Mouse (Mus musculus): ENCODE results near the gene Dppa3.
A peak's percentile ranks its signal among the peaks of the same experiment; 100 is the strongest.
"Not testable (repeated sequence)": the region's sequence is repeated elsewhere in the genome, so short reads cannot be mapped to it uniquely, and the experiment has no call there.

The Dppa3 gene

DNA sequence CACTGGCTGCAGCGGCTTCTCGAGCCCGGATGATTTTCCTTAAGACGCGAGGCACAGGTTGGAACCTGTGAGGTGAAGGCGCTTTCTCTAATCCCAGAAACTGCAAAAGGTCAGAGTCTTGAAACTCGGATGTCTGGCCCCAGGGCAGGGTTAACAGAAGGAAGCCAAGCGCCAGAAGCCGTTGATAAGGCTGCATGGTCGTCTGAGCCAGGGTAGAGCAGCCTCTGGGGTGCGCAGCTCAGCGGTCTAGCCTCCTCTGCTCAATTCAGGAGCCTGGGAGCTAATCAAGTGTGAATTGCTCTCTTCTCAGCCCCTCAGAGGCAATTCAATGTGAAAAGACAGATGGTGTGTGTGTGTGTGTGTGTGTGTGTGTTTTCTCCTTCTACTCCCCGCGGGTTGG, 16.4 kb upstream of the Dppa3 start, which contains the start of gene Gdf3:
Gdf3 (minus strand) TSS at position 317 of the 400 bp plus-strand sequence.
- no peak for DNase-seq (ENCODE audit: low read depth)

DNA sequence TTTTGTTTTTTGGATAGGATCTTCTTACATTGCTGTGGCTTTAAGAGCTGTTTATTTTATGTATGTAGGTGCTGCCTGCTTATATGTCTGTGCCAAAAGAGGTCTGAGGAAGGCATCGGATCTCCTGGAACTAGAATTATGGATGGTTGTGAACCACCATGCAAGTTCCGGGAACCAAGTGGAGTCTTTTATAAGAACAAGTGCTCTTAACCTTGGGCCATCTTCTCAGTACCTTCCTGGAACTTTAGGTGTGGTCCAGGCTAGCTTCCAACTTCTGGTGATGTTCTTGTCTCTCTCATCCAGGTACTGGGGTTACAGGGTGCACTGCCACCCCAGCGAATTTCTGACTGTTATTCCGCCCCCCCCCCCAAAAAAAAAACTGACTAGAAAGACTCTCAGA, 13.8 kb upstream of the Dppa3 start:
- no peak for DNase-seq (ENCODE audit: low read depth)

DNA sequence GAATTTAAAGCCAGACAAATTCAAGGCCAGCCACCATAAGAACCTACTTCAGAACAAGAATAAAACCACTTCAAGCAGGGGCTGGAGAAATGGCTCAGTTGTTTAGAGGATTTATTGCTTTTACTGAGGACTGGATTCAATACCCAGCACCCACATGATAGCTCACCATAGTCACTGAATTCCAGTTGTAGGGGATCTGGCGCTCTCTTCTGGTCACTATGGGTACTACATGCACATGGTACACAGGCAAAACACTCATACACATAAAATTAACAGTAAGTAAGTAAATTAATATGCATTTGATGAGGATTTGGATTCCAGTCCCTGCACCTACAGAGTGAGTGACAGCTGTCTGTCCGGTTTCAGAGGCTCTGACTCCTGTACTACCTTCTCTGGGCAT, 12.2 kb upstream of the Dppa3 start:
- peak; percentile 53 for DNase-seq (ENCODE audit: low read depth)

DNA sequence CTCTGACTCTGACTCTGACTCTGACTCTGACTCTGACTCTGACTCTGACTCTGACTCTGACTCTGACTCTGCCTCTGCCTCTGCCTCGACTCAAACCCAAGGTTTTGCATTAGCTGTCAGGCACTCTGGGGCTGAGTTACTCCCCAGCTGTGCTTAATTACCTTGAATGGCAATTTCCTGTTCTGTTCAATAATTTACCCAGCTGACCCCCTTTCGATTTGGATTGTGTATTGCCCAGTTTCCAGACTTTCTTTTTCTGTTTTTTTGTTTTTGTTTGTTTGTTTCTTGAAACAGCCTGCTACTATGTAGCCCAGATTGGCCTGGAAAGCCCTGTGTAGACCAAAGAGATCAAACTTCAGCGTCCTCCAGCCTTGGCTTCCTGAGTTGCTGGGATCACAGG, 10.2 kb upstream of the Dppa3 start:
- DNase-seq (ENCODE audit: low read depth) = no peak

DNA sequence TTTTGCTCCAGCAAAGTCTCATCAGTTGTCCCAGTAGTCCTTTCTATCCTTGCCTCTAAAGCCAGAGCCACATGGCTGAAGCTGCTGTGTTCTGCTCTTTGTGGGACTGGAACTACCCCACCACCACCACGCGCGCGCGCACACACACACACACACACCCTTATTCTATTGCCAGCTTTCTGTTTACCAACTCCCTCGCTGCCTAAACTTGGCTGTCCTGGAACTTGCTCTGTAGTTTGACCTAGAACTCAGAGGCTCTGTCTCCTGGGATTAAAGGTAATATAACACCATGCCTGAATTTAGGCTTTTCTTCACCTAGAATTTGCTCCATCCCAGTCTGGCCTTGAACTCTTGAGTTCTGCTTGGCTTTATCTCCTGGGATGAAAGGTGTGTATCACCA, 5.1 kb upstream of the Dppa3 start:
- DNase-seq (ENCODE audit: low read depth) = no peak

- no peak for DNase-seq (ENCODE audit: low read depth)
These were observed 1.7 kb upstream of the Dppa3 start for GRCm38 (mm10) chr6:122624480-122624879.

DNA sequence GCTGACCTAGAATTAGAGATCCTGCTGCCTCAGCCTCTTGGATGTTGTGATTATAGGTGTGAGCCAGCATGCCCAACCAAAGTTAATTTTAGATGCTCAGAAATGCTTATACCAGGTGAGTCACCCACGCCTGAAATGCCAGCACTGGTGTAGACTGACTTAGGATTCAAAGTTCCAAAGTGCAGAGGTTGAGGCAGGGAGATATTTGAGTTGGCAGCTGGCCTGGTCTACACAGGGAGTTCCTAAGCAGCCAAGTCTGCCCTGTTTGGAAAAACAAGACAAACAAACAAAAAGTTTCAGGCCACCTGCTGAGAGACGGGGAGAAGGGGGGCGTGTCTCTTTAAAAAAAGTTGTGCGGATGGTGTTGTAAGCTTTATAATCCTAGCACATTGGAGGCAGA, 1.1 kb upstream of the Dppa3 start:
- no peak for DNase-seq (ENCODE audit: low read depth)

GRCm38 (mm10) chr6:122627469-122628108, 1.4 kb downstream of the Dppa3 start:
- no peak for DNase-seq (ENCODE audit: low read depth)

- peak; percentile 18 for DNase-seq (ENCODE audit: low read depth)
These were observed 7.2 kb downstream of the Dppa3 start for GRCm38 (mm10) chr6:122633411-122633810.

GRCm38 (mm10) chr6:122635315-122635714, 9.1 kb downstream of the Dppa3 start:
- no peak for DNase-seq (ENCODE audit: low read depth)

DNA sequence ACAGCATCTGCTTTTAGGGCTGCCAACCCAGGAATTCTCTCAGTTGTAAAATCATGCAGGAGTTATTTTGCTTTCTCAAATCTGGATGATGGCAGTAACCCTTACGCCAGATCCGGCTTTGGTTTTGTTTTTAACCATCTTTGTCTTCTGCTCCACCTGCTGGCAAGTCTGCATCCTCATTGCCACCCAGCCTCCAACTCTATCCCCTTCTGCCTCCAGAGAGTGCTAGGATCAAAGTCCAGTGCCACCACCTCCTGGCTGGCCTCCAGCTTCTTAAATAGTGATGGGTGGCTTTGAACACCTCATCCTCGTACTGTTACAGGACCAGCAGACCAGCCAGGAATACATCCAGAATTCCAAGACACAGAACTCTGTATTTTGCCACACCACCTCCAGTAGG, 10.5 kb downstream of the Dppa3 start:
- DNase-seq (ENCODE audit: low read depth) = no peak

GRCm38 (mm10) chr6:122637566-122637965, 11.4 kb downstream of the Dppa3 start:
- not testable (repeated sequence) for DNase-seq (ENCODE audit: low read depth)

DNA sequence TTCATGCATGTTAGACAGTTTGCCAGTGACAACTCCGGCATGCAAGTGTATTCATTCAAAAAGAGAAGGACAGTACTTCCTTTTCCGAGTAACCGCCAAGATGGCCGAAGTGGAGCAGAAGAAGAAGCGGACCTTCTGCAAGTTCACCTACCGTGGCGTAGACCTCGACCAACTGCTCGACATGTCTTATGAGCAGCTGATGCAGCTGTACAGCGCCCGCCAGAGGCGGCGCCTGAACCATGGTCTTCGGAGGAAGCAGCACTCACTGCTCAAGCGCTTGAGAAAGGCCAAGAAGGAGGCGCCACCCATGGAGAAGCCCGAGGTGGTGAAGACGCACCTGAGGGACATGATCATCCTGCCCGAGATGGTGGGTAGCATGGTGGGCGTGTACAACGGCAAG, 18.0 kb downstream of the Dppa3 start:
- DNase-seq (ENCODE audit: low read depth) = not testable (repeated sequence)

DNA sequence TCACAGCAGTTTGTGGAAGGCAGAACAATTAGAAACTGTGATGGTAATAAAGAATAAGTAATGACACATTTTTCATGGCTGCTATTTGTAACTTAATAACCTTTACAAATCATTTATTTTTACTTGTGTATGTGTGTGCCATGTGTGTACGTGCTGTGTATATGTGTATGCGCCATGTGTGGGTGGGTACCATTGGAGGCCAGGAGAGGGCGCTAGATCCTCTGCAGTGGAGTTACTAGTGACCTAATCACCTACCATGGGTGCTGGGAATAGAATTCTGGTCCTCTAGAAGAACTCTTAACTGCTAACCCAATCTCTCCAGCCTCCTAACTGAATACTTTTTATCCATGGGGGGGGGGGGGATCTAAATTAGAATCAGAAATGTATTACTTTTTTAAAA, 23.7 kb downstream of the Dppa3 start:
- no peak for DNase-seq (ENCODE audit: low read depth)

DNA sequence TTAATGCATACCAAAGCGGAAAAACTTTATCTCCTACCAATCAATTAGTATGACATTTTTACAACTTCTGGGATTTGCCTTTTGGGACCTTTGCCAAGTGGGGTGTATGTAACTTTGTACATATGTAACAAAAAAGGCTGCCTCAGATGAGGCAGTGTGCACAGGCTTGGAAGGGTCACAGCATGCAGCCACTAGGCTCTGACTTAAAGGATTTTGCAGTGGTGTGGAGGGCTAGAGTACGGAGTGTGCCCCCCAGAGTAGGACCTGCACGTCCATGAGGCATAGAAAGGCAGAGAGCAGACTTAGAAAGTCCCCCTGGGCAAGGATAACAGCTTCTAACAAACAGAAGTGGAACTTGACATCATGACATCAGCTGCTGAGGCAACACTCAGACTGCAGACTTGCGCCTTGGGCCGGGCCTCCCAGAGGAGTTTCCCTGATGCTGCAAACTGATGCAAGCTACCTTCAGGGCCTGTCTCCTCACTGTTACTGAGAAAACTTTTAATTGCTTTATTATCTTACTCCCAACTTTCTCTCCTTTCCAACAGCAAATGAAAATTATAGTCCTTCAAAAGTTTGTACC, 24.3 kb downstream of the Dppa3 start:
- DNase-seq (ENCODE audit: low read depth) = no peak

GRCm38 (mm10) chr6:122654301-122654700, 28.1 kb downstream of the Dppa3 start:
- peak; percentile 13 for DNase-seq (ENCODE audit: low read depth)

- DNase-seq (ENCODE audit: low read depth) = no peak
These were observed 31.4 kb downstream of the Dppa3 start for GRCm38 (mm10) chr6:122657630-122658029.

DNA sequence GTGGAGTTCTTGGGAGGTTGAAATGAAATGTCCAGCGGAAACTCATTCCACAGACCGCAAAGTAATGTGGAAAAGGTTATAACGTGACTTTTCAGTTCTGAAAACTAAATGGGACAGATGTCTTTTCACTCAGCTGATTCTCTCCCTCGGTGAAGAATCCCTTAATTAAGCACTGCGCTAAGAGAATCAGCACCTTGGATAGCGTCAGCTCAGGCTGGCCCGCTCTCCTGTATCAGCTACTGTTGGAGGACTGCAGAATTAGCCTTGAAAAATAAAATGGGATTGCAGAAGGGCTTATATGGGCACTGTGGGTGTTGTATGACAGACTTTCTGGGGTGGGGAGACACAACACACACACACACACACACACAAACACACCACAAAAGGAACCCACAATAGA, 33.4 kb downstream of the Dppa3 start:
- DNase-seq (ENCODE audit: low read depth) = peak; percentile 18

DNA sequence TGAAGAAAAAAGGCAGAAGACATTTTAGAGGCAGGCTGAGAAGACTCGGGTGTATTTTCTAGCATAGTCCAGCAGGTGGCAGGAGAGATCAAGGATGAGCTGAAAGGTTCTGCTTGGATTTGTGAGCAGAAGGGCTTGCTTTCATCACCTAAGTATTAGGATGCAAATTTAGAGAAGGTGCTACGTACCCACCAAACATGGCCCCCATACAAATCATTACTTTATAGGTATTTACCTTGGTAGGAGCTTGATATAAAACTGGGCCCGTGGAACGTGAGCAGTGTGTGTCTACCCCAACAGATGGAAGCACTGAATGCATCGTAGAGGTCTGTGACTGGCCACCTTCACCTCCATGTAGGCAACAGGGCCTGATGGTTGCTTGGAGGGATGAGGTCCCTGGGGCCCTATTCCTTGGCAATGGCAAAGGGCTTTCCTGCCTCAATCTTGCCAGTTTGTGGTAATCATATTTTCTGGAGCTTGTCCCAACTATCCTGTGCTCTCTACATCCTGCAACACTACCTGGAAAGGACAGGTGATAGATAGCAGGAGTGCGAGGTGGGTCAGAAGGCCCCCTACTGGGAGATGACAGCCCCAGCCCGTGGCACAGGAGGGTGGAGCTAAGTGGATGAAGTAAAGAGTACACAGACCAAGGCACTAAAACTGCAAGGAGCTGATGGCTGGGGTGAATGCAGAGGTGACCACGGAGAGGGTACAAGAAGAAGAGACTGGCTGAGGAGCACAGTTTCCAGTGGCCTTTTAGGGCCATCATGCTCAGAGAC, 34.6 kb downstream of the Dppa3 start:
- DNase-seq (ENCODE audit: low read depth) = peak; percentile 68

GRCm38 (mm10) chr6:122662551-122663264, 36.5 kb downstream of the Dppa3 start:
- no peak for DNase-seq (ENCODE audit: low read depth)

DNA sequence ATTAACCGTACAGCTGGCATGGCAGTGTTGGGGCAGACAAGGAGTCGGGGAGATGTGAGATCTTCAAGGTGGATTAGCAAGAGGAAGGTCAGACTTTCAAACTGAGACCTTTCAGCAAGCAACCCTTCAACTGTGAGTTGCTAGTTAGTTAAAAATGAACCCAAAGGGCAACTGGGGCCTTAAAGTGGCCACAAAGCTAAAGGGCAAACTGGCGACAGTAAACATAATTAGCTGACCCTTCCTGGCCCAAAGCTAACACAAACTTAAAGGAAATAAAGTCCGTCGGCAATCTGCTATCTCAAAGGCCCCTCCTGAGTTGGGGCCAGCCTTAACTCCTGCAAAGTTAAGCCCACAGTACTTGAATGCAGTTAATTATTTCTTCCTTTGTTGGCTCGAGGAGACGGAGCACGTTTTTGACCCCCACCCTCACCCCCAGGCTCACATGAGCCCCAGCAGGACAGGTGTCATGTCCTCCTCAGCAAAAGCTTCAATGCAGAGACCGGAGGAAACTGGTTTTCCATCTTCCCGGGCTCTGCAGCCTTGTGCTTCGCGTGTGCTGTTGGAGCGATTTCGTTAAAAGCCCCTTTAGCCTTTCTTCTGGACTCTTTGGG, 37.5 kb downstream of the Dppa3 start:
- DNase-seq (ENCODE audit: low read depth) = no peak

DNA sequence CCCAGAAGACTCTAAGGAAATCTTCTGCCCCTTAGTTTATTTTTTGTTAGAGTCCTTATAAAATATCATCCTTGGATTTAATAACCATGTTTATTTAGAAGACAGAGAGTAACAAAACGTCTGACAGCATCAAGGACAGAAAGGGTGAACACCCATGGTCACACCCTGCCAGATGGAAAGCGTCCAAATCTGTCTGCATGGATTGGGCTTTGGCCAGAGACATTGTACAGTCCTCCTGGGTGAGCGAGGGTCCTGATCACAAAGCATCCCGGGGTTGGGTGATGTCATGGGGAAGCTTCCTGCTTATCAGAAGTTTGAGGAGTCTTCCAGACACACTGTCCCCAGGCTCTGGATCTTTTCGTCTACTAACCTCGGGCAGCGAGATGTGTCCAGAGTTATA, 39.7 kb downstream of the Dppa3 start:
- DNase-seq (ENCODE audit: low read depth) = no peak

Measured in naive thymus-derived CD4-positive, alpha-beta T cell, adult 2 months (primary cell).